Mouse (Mus musculus) activated CD4-positive, CD25-positive, alpha-beta regulatory T cell (primary cell): ENCODE data around the gene Cdca3. TPM values are rescaled to one million over a fixed set of nuclear protein-coding genes. Genes with fewer than 3 reads are reported as not detected.

ENCODE experiments used
- polyA plus RNA-seq, 2 experiments: library from polyadenylated mRNA; unstranded; fragments of 100-300 nt; shearing (Covaris generic); gene quantifications; one replicate each; pipeline ENCODE4 v1.2.1; 2017

Gene Cdca3
- 10 to 100 TPM; 22.6 to 23.4 TPM for polyA plus RNA-seq

GRCm38 (mm10) chr6:124828868-124829798 is at the start of gene Cdca3, which contains the start of gene Usp5:
Cdca3 (plus strand) TSS chr6:124829547.
Usp5 (minus strand) TSS chr6:124829484.

GRCm38 (mm10) chr6:124808358-124809012 is 20.9 kb upstream of the Cdca3 start, which contains the start of gene Spsb2:
Spsb2 (plus strand) TSS chr6:124808661.

GRCm38 (mm10) chr6:124813933-124814332 is 15.4 kb upstream of the Cdca3 start, which contains the start of gene Tpi1:
Tpi1 (minus strand) TSS chr6:124814296.

GRCm38 (mm10) chr6:124840241-124841167 is 11.2 kb downstream of the Cdca3 start, which contains the start of gene Gnb3:
Gnb3 (minus strand) TSS chr6:124840275.

GRCm38 (mm10) chr6:124856916-124857839 is 27.8 kb downstream of the Cdca3 start, which contains the start of gene P3h3:
P3h3 (minus strand) TSS chr6:124857752.

GRCm38 (mm10) chr6:124863658-124864298 is 34.4 kb downstream of the Cdca3 start, which contains the start of gene Gpr162:
Gpr162 (minus strand) TSS chr6:124863983.

Other genes with a start within 250 kb of the Cdca3 start
- not detected for gene C1s2, start 193.5 kb upstream of the Cdca3 start, polyA plus RNA-seq
- 10 to 100 TPM; 51.5 to 80.2 TPM for gene Lpcat3, start 166.5 kb upstream of the Cdca3 start, polyA plus RNA-seq
- 100 to 1,000 TPM; 250 to 341 TPM for gene Emg1, start 117.4 kb upstream of the Cdca3 start, polyA plus RNA-seq
- 100 to 1,000 TPM; 199 to 262 TPM for gene Phb2, start 117.2 kb upstream of the Cdca3 start, polyA plus RNA-seq
- gene Ptpn6, start 90.8 kb upstream of the Cdca3 start, polyA plus RNA-seq, result 100 to 1,000 TPM; 271 to 272 TPM
- gene Grcc10, start 88.2 kb upstream of the Cdca3 start, polyA plus RNA-seq, result 100 to 1,000 TPM; 443 to 508 TPM
- gene Gm45234, start 73.5 kb upstream of the Cdca3 start, polyA plus RNA-seq, result not detected
- 10 to 100 TPM in 1 of 2 experiments, 1 to 10 TPM in 1; 3.7 to 10.9 TPM for gene Atn1, start 73.0 kb upstream of the Cdca3 start, polyA plus RNA-seq
- 1 to 10 TPM; 3.3 to 7.1 TPM for gene Eno2, start 59.9 kb upstream of the Cdca3 start, polyA plus RNA-seq
- 1 to 10 TPM in 1 of 2 experiments, not detected in 1; 2.7 TPM for gene Lrrc23, start 49.8 kb upstream of the Cdca3 start, polyA plus RNA-seq
- gene Spsb2, start 20.9 kb upstream of the Cdca3 start, polyA plus RNA-seq, result 1 to 10 TPM; 2.1 to 9.7 TPM
- 100 to 1,000 TPM; 147 to 163 TPM for gene Tpi1, start 15.3 kb upstream of the Cdca3 start, polyA plus RNA-seq
- 10 to 100 TPM; 71.4 to 93.4 TPM for gene Usp5, start 63 bp upstream of the Cdca3 start, polyA plus RNA-seq
- gene Gnb3, start 10.7 kb downstream of the Cdca3 start, polyA plus RNA-seq, result under 1 TPM in 1 of 2 experiments, not detected in 1; 0.25 TPM
- gene P3h3, start 28.2 kb downstream of the Cdca3 start, polyA plus RNA-seq, result under 1 TPM; 0.09 to 0.49 TPM
- gene Gpr162, start 34.4 kb downstream of the Cdca3 start, polyA plus RNA-seq, result under 1 TPM; 0.26 to 0.48 TPM
- 100 to 1,000 TPM; 318 to 460 TPM for gene Cd4, start 58.7 kb downstream of the Cdca3 start, polyA plus RNA-seq
- 10 to 100 TPM in 1 of 2 experiments, 1 to 10 TPM in 1; 7.9 to 13.9 TPM for gene Lag3, start 82.2 kb downstream of the Cdca3 start, polyA plus RNA-seq
- 10 to 100 TPM; 48.9 to 51.3 TPM for gene Ptms, start 90.6 kb downstream of the Cdca3 start, polyA plus RNA-seq
- 100 to 1,000 TPM; 180 to 204 TPM for gene Mlf2, start 101.8 kb downstream of the Cdca3 start, polyA plus RNA-seq
- gene Cops7a, start 136.0 kb downstream of the Cdca3 start, polyA plus RNA-seq, result 10 to 100 TPM; 63.1 to 67.0 TPM
- under 1 TPM; 0.27 to 0.44 TPM for gene Pianp, start 167.1 kb downstream of the Cdca3 start, polyA plus RNA-seq
- 10 to 100 TPM; 61.9 to 62.5 TPM for gene Zfp384, start 179.6 kb downstream of the Cdca3 start, polyA plus RNA-seq
- 100 to 1,000 TPM in 1 of 2 experiments, 10 to 100 TPM in 1; 69.9 to 101 TPM for gene Ing4, start 210.2 kb downstream of the Cdca3 start, polyA plus RNA-seq
- gene Acrbp, start 220.1 kb downstream of the Cdca3 start, polyA plus RNA-seq, result 10 to 100 TPM; 11.4 to 13.3 TPM
- gene Lpar5, start 238.4 kb downstream of the Cdca3 start, polyA plus RNA-seq, result 10 to 100 TPM; 17.3 to 20.6 TPM